Mouse (Mus musculus) gastrocnemius, postnatal 10 days (tissue): ENCODE results near the gene Nrk. TPM values are rescaled to one million over a fixed set of nuclear protein-coding genes. Genes with fewer than 3 reads are reported as not detected.
A peak's percentile ranks its signal among the peaks of the same experiment; 100 is the strongest.

Experiments
- DNase-seq: peaks from one replicate; pipeline ENCODE4 v3.0.0; 2021; ENCODE audit warnings: mixed read lengths
- long read RNA-seq, 2 experiments: library from polyadenylated mRNA; stranded (forward); transcript quantifications; one replicate each; pipeline ENCODE4 v2.0.0; 2021
- total RNA-seq, 2 experiments: library from RNA; stranded (reverse); gene quantifications; 2 replicates each; pipeline ENCODE4 v1.2.3; 2021

Nrk gene
- total RNA-seq: 10 to 100 TPM; 72.1 to 72.9 TPM
- long read RNA-seq, experiment 1, full-length matches to known transcripts: 11 of 24 reads
- long read RNA-seq, experiment 1, partial matches to known transcripts: 9 of 24 reads
- long read RNA-seq, experiment 1, other reads (novel, unspliced or antisense): 4 of 24 reads
- long read RNA-seq, experiment 2, full-length matches to known transcripts: 7 of 17 reads
- long read RNA-seq, experiment 2, partial matches to known transcripts: 7 of 17 reads
- long read RNA-seq, experiment 2, other reads (novel, unspliced or antisense): 3 of 17 reads

GRCm38 (mm10) chrX:138914041-138914776, at the start of gene Nrk:
Nrk (plus strand) TSS chrX:138914430.
- peak; percentile 70 for DNase-seq

GRCm38 (mm10) chrX:138913366-138913765, 864 bp upstream of the Nrk start:
- no peak for DNase-seq

DNA sequence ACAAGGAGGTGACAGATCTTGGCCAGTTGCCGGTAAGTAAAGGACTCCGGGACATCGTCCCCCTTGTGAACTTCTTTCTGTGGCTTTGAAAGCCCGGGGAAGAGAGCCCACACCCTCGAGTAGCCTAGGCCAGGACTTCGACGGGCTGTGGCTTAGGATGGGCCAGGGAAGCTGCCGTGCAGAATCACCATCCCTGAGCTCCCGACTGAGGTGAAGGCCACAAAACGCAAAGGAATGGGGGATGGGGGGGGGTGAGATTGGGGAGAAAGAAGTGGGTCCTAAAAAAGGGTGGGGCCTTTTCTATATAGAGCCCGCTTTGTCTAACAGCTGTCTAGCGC, 516 bp downstream of the Nrk start:
- DNase-seq: no peak

DNA sequence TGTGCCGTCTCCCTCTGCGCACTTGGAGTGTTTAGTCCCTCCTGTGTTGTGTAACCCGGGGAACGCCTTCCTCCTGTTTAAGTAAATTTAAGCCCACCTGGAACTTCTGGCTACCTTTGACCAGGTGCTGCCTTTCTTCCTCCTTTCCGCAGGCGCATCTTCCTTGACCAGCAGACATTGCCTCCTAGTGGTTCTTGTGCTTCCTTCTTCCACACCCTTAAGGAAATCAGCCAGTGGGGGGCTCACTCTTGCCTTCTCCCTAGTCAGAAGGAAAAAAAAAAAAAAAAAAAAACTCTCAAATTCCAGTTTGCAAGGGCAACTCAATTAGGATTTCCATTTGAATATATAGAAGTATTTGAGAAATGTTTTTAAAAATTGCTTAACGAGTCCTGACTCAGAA, 4.8 kb downstream of the Nrk start:
- no peak for DNase-seq

DNA sequence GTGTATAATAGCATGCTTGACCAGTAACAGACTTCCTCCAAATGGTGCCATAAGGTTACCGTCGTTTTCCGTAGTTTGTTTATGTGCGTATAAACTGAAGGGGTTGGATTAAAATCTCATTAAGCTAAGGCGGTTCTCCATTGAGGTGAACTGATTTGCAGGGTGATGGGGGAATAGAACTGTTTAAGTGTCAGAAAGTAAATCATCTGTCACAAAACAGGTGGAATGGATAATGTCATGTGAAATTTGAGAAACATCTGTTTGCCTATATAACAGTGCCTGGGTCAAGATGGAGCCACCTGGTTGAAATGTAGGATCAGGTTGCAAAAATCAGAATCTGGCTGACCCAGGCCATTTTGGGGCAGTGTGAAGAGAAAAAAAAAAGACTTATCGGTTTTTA, 29.7 kb downstream of the Nrk start:
- DNase-seq: no peak

GRCm38 (mm10) chrX:138960713-138961112, 46.5 kb downstream of the Nrk start:
- DNase-seq: peak; percentile 19

- DNase-seq: no peak
Observed at GRCm38 (mm10) chrX:138978501-138978900, 64.3 kb downstream of the Nrk start.

DNA sequence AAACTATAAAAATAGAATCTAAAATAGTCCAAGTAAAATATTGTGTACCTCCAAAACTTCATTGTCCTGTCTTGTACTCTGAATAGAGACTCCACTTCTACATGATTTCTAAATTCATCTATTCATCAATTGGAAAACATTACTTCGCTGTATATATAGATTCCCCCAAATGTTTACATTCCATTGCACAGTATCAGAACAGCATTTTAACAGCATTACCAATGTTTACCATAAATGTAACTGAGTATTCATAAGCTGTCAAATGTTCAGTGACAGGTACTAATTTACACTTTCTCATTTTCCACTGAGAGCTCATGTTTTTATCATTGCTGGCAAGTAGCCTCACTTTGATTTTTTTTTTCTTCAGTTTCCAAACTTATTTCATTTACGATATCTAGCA, 65.0 kb downstream of the Nrk start:
- DNase-seq: no peak

DNA sequence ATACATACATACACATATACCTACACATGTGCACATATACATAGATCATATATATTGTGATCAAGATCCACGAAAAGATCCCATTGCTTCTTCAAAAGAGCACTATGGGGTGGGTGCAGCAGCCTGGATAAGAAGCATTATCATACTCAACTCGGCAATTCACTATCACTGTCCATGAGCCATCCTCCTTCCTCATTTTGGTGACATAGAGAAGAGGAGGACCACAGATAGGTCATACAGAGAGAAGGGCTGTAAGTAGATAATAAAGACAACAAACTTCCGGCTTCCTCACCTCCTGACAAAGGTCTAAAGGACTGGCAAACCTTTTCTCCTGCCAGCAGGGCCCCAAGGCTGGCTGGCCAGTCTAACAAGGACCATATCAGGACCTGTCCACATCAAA, 100.3 kb downstream of the Nrk start:
- DNase-seq: no peak

- DNase-seq: no peak
Observed at GRCm38 (mm10) chrX:139016540-139016939, 102.3 kb downstream of the Nrk start.

DNA sequence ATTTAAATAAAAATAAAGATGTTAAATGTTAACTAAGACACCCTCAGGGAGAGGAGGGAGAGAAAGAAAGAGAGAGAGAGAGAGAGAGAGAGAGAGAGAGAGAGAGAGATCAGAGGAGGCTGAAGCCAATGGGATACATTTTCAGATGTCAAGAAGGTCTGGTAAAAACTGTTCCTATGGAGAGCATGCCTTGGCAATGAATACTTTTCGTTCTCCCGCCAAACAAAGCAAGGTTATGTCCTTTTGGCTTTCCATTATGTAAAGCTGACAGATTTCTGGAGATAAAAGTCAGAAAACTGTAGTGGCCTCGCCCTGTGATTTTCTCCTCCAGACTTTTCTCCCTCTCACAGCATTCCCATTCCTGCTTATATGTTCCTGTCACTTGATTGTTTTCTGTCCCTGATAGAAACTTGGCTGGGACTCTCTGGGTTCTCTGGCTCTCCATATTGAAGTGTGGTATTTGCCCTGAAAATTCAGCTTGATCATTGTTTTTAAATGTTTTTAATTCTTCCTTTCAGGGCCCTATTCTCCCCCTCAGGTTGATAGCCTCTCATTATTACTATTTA, 112.4 kb downstream of the Nrk start:
- no peak for DNase-seq

DNA sequence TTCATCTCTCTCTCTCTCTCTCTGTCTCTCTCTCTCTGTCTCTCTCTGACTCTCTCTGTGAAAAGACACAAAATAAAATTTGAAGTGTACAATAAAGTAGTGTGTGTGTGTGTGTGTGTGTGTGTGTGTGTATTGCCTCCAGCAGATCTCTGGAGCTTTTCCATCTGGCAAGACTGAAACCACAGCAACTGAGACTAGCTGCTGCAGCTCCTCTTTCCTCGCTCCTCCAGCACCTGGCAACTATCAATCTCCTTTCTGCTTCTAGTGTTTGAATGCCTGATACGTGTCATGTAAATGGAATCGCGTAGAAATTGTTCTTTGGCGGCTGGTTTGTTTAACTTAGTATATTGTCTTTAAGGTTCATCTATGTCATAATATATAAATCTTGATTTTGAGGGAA, 113.1 kb downstream of the Nrk start:
- peak; percentile 13 for DNase-seq

- DNase-seq: no peak
Observed at GRCm38 (mm10) chrX:139027909-139028308, 113.7 kb downstream of the Nrk start.

GRCm38 (mm10) chrX:139037666-139038065, 123.4 kb downstream of the Nrk start:
- no peak for DNase-seq

DNA sequence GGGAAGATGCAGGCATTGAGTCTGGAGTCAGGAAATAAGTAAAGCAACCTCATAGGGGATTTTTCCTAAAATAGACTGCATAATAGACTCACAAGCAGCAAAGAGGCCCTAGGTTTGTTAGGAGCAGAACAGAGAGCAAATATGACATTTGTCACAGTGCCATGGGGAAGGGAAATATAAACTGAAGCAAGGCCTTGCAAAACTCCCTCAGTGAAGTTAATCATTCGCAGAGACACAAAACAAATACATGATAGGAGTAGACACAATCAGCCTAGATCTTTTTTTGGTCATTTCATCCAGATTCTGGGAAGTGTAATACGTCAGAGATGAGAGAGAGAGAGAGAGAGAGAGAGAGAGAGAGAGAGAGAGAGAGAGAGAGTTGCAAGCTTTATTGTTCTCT, 125.1 kb downstream of the Nrk start:
- no peak for DNase-seq

- no peak for DNase-seq
Observed at GRCm38 (mm10) chrX:139041148-139041547, 126.9 kb downstream of the Nrk start.

DNA sequence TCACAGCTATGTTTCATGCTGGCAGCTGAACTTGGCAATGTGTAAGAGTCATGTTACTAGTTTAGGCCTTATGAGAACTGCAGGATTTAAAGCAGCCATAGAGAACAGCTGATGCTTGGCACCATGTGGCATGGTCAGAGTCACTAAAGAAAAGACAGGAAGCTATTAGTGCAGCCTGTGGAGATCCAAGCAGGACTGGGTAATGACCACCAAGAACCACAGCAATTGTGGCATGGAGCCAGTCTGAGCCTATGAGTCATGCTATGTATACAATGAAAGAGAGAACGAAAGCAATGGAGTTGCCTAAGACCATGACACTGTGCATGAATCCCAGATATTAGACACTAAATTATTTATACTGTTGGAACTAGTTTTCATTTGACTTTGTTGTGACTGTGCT, 137.7 kb downstream of the Nrk start:
- no peak for DNase-seq

DNA sequence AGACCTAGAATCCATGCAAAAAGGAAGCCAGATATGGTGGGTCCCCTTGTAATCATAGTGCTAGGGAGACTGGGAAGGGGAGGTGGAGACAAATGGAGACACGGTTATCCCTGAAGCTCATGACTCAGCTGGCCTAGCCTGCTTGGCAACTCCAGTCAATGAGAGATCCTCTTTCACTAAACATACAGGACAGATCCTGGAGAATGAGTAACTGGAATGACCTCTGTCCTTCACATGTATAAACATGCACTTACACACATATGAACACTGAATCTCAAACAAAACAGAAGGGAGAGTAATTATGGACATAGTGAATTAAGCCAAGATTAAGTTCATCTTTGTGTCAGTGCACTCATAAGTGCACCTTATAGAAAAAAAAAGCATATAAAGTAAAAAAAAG, 138.9 kb downstream of the Nrk start:
- DNase-seq: no peak

Other genes starting within 250 kb of the Nrk start
- not detected for gene Serpina7, start 170.8 kb downstream of the Nrk start, total RNA-seq
- gene 4930513O06Rik, start 171.8 kb downstream of the Nrk start, total RNA-seq: not detected